Mouse (Mus musculus): ENCODE measurements at regions not wholly inside any gene's neighbourhood (a gene's known extent, or its start where the extent isn't known, plus 50 kb on each side); places are given as distances from the start of the nearest gene placed in this dataset.
A peak's percentile ranks its signal among the peaks of the same experiment; 100 is the strongest.

- DNase-seq (ENCODE audit: low read depth, low spot score): no peak
Observed at GRCm38 (mm10) chr3:117265790-117266189, 94.9 kb downstream of the Plppr4 start.

GRCm38 (mm10) chr3:117247833-117248232, 112.8 kb downstream of the Plppr4 start:
- DNase-seq (ENCODE audit: low read depth, low spot score): no peak

DNA sequence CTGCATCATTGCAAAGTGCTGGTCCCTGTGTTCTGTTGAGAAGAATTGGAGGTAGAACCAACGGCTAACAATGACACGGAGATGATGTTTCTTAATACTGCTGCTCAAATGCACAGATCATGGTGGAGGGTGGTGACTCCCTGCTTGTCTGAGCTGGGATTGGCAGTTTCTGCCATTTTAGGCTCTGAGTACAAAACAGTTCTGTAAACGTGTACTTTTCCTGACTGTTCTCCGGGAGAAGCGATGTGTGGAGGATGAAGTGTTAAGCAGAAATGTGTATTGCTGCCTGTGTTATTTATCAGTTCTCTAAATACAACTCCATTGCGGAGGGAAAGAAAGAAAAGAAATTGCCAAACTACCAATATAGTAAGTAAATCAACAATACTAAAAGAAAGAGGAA, 118.9 kb downstream of the Plppr4 start:
- DNase-seq (ENCODE audit: low read depth, low spot score): no peak

GRCm38 (mm10) chr3:117226616-117227015, 134.1 kb downstream of the Plppr4 start:
- DNase-seq (ENCODE audit: low read depth, low spot score): no peak

- no peak for DNase-seq (ENCODE audit: low read depth, low spot score)
Observed at GRCm38 (mm10) chr3:117225041-117225440, 135.6 kb downstream of the Plppr4 start.

DNA sequence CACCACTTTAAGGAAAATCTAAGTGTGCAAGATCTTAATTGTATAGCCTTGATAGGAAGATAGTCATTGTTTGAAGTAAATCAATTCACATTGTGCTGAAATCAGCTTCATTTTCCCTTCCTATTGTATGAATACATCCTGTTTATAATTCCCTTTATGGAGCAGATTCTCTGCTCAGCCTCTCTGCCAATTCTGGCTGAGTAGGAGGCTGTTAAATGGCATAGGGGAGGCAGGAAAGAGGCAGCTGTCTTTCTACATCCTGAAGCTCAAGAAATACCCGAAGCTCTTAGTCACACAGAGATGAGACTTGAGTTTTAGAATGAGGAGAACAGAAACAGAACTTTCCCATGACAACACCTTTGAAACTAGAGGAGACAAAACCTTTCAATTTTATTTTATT, 142.7 kb downstream of the Plppr4 start:
- no peak for DNase-seq (ENCODE audit: low read depth, low spot score)

DNA sequence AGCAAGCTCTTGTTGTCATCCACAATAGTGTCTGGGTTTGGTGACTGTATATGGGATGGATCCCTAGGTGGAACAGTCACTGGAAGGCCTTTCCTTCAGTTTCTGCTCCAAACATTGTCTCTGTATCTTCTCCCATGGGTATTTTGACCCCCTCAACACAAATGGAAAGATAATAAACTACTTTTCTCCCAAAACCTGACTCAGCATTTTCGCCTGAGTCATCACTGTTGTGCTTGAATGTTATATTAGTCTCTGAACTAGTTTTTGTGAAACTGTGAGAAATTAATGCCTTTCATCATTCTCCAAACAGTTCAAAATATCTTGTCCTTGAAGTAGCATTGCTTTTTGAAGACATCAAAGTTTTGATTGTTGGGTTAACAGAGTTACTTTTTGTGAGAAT, 168.8 kb downstream of the Plppr4 start:
- DNase-seq (ENCODE audit: low read depth, low spot score): no peak

DNA sequence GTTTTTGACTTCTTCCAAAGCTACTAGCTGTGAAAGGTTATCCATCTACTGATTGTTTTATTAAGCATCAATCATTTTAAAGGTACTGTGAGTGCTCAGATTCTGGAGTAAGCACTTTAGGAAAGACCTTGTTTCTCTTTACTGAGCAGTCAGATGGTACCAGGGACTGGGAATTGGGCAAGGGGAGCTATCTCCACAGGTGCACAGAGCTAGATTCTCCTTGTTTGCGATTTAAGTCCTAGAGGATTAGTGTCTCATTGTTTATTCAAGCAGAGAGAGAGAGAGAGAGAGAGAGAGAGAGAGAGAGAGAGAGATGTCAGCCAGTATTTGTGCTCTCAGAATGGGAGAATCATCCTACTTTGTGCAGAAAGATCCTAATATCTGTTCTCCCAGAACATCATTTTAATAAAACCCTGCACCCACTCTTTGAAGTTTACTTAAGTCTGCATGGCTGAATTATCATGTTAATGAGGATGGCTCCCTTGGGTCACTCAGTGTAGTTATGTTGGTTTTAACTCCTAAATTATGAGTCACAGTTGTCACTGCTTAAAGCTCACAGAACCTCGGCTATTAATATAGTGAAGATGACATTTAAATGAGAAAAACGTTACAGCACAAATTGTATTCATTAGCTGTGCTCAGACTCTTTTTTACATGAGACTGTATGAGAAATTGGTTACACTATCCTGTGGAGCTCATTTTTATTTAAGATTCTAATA, 171.7 kb downstream of the Plppr4 start:
- DNase-seq (ENCODE audit: low read depth, low spot score): no peak

GRCm38 (mm10) chr3:117183654-117184184, 177.0 kb downstream of the Plppr4 start:
- DNase-seq (ENCODE audit: low read depth, low spot score): no peak

DNA sequence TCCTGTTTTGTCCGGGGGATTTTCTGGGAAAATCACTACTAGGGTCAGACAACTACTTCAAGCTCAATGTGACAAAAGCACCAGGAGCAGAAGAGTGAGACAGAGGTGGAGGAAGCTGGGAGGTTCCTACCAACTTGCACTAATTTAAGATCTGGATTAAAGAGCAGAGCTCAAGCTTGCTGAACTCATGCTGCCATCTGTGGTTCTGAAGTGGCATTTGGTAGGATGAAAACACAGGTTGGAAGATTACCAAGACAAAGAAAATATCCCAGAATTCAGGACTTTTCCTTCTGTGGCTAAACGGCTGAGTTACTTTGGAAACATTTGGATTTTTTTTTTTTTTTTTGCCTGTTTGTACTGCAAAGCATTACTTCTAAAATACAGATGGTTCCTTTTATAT, 190.9 kb downstream of the Plppr4 start:
- no peak for DNase-seq (ENCODE audit: low read depth, low spot score)

GRCm38 (mm10) chr3:117163046-117163445, 194.3 kb upstream of the Palmd start:
- DNase-seq (ENCODE audit: low read depth, low spot score): no peak

DNA sequence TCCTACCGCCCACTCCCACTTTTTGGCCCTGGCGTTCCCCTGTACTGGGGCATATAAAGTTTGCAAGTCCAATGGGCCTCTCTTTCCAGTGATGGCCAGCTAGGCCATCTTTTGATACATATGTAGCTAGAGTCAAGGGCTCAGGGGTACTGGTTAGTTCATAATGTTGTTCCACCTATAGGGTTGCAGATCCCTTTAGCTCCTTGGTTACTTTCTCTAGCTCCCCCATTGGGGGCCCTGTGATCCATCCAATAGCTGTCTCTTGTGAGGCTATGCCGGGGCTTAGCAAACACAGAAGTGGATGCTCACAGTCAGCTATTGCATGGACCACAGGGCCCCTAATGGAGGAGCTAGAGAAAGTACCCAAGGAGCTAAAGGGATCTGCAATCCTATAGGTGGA, 191.9 kb upstream of the Palmd start:
- DNase-seq (ENCODE audit: low read depth, low spot score): peak; percentile 29

- DNase-seq (ENCODE audit: low read depth, low spot score): no peak
Observed at GRCm38 (mm10) chr3:117155274-117155673, 186.5 kb upstream of the Palmd start.

GRCm38 (mm10) chr3:117153011-117153473, 184.3 kb upstream of the Palmd start:
- no peak for DNase-seq (ENCODE audit: low read depth, low spot score)

GRCm38 (mm10) chr3:117152414-117152813, 183.6 kb upstream of the Palmd start:
- DNase-seq (ENCODE audit: low read depth, low spot score): no peak

DNA sequence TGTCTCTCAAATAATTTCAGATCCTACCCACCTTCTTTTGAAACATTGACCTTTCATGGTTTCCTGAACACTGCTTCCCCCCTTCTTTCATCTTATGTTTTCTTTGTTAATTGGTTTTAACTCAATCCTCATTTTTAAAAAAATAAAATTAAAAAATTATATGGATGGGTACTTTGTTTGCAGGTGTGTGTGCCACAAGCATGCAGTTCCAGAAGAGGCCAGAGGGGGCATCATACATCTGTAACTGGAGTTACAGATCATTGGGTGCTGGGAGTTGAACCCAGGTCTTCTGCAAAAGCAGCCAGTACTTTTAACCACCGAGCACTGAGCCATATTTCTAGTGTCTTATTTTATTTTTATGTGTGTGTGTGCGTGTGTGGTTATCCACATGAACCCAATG, 178.6 kb upstream of the Palmd start:
- DNase-seq (ENCODE audit: low read depth, low spot score): peak; percentile 11

DNA sequence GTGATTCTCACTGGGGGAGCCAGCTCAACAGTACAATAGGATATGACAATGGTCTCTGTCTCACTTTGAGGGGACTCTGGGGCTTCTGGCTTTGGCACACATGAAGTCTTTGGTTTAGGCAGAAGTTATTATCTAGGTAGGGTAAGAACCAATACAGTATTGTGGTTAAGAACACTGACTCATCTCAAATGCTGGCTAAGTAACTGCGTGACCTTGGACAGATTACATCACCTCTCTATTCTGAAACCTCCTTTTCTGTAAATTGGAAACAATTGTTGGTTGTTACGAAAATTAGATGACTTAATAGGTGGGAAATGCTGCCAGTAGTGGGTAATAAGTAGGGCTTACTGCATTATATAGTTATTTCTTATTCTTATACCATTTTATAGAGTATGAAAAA, 171.0 kb upstream of the Palmd start:
- no peak for DNase-seq (ENCODE audit: low read depth, low spot score)

DNA sequence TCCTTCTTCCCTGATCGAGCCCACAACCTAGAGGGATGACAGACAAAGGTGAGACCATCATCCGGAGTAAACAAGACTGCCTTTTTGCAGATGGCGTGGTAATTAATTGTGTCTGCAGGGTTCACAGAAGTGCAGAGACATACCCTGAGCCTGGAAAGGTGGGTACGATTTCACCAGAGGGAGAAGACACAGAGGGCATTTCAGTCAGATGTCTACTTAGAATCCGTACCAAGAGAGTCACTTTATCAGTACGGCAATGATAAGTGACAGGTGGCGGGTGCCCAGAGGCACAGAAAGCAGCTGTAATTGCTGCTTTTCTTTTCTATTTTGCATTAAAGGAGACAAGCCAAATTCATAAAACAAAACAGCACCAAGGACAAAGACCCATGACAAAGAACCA, 169.9 kb upstream of the Palmd start:
- DNase-seq (ENCODE audit: low read depth, low spot score): no peak

GRCm38 (mm10) chr3:117132897-117133296, 164.1 kb upstream of the Palmd start:
- DNase-seq (ENCODE audit: low read depth, low spot score): no peak

- DNase-seq (ENCODE audit: low read depth, low spot score): no peak
Observed at GRCm38 (mm10) chr3:117122211-117122610, 153.4 kb upstream of the Palmd start.

DNA sequence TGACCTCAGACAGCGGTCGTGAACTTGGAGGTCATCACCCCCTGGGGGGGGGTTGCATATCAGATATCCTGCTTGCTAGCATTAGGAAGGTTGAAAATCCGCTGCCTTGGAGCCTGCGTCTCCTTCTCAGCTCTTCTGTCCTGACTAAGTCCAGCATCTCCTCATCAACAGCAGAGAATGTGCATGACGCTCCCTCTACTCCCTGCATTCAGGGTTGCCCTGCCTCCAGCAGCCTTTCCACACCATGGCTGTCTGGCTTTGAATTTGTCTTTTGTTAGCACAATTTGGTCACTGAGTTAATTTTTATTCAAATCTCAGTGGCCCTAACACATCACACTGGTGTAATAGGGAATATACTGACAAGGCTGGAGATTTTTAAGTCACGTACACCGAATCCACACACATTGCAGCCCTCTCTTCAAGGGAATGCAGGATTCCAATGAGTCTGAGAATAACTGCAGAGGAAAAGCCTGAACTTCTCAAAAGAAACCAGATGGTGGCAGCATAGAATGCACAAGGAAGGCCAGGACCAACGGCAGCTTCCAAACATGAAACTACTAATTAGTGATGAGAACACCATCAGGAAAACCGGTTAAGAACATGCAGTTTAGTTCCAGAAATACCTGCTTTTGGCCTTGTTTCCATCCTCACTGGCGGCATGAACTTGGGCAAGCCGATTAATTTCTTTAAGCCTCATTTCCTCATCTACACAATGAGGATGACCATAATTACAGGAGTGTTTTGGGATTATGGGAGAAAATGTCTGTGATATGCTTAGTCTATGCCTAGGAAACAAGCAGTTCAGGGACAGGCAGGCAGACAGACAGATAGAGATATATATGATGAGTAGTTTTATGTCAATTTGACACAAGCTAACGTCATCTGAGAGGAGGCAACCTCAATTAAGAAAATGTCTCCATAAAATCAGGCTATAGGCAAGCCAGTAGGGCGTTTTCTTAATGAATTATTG, 151.6 kb upstream of the Palmd start:
- DNase-seq (ENCODE audit: low read depth, low spot score): peak; percentile 59

DNA sequence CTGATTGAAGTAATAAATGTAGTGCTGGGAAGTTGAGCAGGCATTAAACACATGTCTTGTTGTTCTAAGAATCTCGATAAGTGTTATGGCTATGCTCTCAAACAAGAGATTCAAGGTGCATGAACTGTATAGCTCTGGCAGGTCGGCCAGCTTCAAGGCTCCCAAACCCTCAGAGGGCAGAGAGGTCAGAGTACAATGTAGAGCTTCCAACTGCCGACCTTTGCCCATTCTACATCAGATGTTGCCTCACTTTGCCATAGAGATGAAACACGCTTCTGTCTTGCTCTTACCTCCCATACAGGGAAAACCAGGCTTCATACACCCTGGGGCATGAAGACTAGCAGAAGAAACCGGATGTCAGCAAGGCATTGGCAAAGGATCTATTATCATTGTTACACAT, 150.8 kb upstream of the Palmd start:
- DNase-seq (ENCODE audit: low read depth, low spot score): no peak
